Comparison of ENCODE assay signal across 8 mouse cellular contexts in genomic region chr11:117317429-117318101, GRCm38 (mm10).
DNase-seq lines count a peak whose midpoint lies in the region; ATAC-seq and TF ChIP-seq lines count a peak whose summit lies in the region.

No protein-coding gene starts in this region.

- peak overlapping the region; percentile 69 to 91 for H3K27ac ChIP-seq in heart, embryonic 14.5 days (replicated peaks in 1 of 2; ENCODE audit: control insufficient read depth in 1 of 2, insufficient read depth in 1 of 2, low read depth in 2 of 2, low read length in 2 of 2)
- H3K27ac ChIP-seq in liver, embryonic 11.5 days (ENCODE audit: low read depth, low read length): peak overlapping the region; percentile 89
- peak overlapping the region; percentile 62 for H3K27ac ChIP-seq in neural tube, embryonic 15.5 days (replicated peaks)
- H3K27ac ChIP-seq in cerebellum, adult 2 months (ENCODE audit: insufficient read depth, low read length): no peak overlapping the region

- no peak for ATAC-seq in megakaryocyte, adult 5-6 weeks (ENCODE audit: poor library complexity, severe bottlenecking)
- ATAC-seq in heart, embryonic 14.5 days (ENCODE audit: insufficient number of reproducible peaks, insufficient read depth, low FRiP score, low read depth): no peak
- ATAC-seq in liver, embryonic 11.5 days (replicated peaks; ENCODE audit: low FRiP score): no peak
- no peak for ATAC-seq in neural tube, embryonic 15.5 days (ENCODE audit: low FRiP score)

- H3K4me1 ChIP-seq in megakaryocyte, embryonic 14.5 days: peaks cover 100% of the 10 kb centered on the region
- peaks cover 53 to 78% of the 10 kb centered on the region in 2 experiments for H3K4me1 ChIP-seq in heart, embryonic 14.5 days (ENCODE audit: control insufficient read depth in 2 of 2, insufficient read depth in 2 of 2, low read length in 2 of 2)
- H3K4me1 ChIP-seq in liver, embryonic 11.5 days (replicated peaks; ENCODE audit: control insufficient read depth, insufficient read depth, low read length): peaks cover 79% of the 10 kb centered on the region
- H3K4me1 ChIP-seq in neural tube, embryonic 15.5 days: peaks cover 73% of the 10 kb centered on the region
- peaks cover 18% of the 10 kb centered on the region for H3K4me1 ChIP-seq in cerebellum, adult 2 months (ENCODE audit: control insufficient read depth, insufficient read depth, low read length)

- peak overlapping the region; percentile 66 for H3K9ac ChIP-seq in heart, embryonic 14.5 days (ENCODE audit: low read length)
- H3K9ac ChIP-seq in liver, embryonic 11.5 days (ENCODE audit: low read depth, low read length): peak overlapping the region; percentile 63
- 0 out of 2 replicates have a peak overlapping the region, but pooled peaks have one; percentile 11 for H3K9ac ChIP-seq in neural tube, embryonic 15.5 days (replicated peaks)

- TF ChIP-seq CTCF in cerebellum, adult 2 months (IDR thresholded peaks at IDR 0.05; ENCODE audit: borderline replicate concordance, insufficient read depth, low read depth, low read length): no peak

- 14% methylated on average over 20 of the region's 20 CpGs for WGBS in heart, embryonic 14.5 days
- 16% methylated on average over 20 of the region's 20 CpGs for WGBS in liver, embryonic 11.5 days
- WGBS in neural tube, embryonic 15.5 days: 8% methylated on average over 20 of the region's 20 CpGs
- WGBS in cerebellum, adult 2 months: 45% methylated on average over 20 of the region's 20 CpGs

- peak; percentile 38 for DNase-seq in adrenal gland, postnatal 10 days
- DNase-seq in adrenal gland, adult 8-10 months: no peak
- DNase-seq in liver, embryonic 11.5 days (ENCODE audit: low spot score): no peak
- no peak for DNase-seq in cerebellum, adult 2 months

- peaks cover 34% of the 10 kb centered on the region for H3K36me3 ChIP-seq in megakaryocyte, embryonic 14.5 days (replicated peaks; ENCODE audit: low read length)
- no peaks in the 10 kb centered on the region for H3K36me3 ChIP-seq in heart, embryonic 14.5 days (ENCODE audit: control insufficient read depth, insufficient read depth, low read length)
- no peaks in the 10 kb centered on the region for H3K36me3 ChIP-seq in liver, embryonic 11.5 days (ENCODE audit: control insufficient read depth, insufficient read depth, low read length)
- no peaks in the 10 kb centered on the region for H3K36me3 ChIP-seq in neural tube, embryonic 15.5 days

- no peak for TF ChIP-seq POLR2A in cerebellum, adult 2 months (IDR thresholded peaks at IDR 0.05; ENCODE audit: borderline replicate concordance, insufficient read depth, low read length)

- no peaks in the 10 kb centered on the region for H3K9me3 ChIP-seq in megakaryocyte, embryonic 14.5 days
- H3K9me3 ChIP-seq in heart, embryonic 14.5 days (ENCODE audit: control insufficient read depth, low read length): no peaks in the 10 kb centered on the region
- H3K9me3 ChIP-seq in liver, embryonic 11.5 days (ENCODE audit: control insufficient read depth, low read length): no peaks in the 10 kb centered on the region
- H3K9me3 ChIP-seq in neural tube, embryonic 15.5 days (replicated peaks): no peaks in the 10 kb centered on the region

- peak overlapping the region; percentile 64 for H3K4me2 ChIP-seq in heart, embryonic 14.5 days (ENCODE audit: low read length)
- H3K4me2 ChIP-seq in liver, embryonic 11.5 days: peak overlapping the region; percentile 62
- peak overlapping the region; percentile 31 for H3K4me2 ChIP-seq in neural tube, embryonic 15.5 days

- no peaks in the 10 kb centered on the region for H3K27me3 ChIP-seq in megakaryocyte, embryonic 14.5 days (replicated peaks)
- no peaks in the 10 kb centered on the region for H3K27me3 ChIP-seq in heart, embryonic 14.5 days (ENCODE audit: control insufficient read depth, insufficient read depth, low read length)
- H3K27me3 ChIP-seq in liver, embryonic 11.5 days (replicated peaks; ENCODE audit: control insufficient read depth, insufficient read depth, low read length): no peaks in the 10 kb centered on the region
- H3K27me3 ChIP-seq in neural tube, embryonic 15.5 days (replicated peaks): no peaks in the 10 kb centered on the region
- H3K27me3 ChIP-seq in cerebellum, adult 2 months (ENCODE audit: control insufficient read depth, insufficient read depth, low read length): no peaks in the 10 kb centered on the region

- peak overlapping the region; percentile 89 for H3K4me3 ChIP-seq in megakaryocyte, embryonic 14.5 days (replicated peaks)
- peak overlapping the region in 1 of 2 experiments; percentile 21; a peak in 2 of 4 replicates for H3K4me3 ChIP-seq in heart, embryonic 14.5 days (ENCODE audit: control insufficient read depth in 1 of 2, insufficient read depth in 1 of 2, low read depth in 1 of 2, low read length in 2 of 2)
- H3K4me3 ChIP-seq in liver, embryonic 11.5 days (ENCODE audit: low read depth, low read length): peak overlapping the region; percentile 31
- no peak overlapping the region for H3K4me3 ChIP-seq in neural tube, embryonic 15.5 days (replicated peaks)
- H3K4me3 ChIP-seq in cerebellum, adult 2 months (replicated peaks; ENCODE audit: insufficient read depth, low read depth, low read length): no peak overlapping the region

Comparison
In these comparisons a context has a peak if more than half of its experiments do, and no peak if none do; other contexts are left out.
1. H3K4me3 ChIP-seq: peak in megakaryocyte, embryonic 14.5 days (single experiment) and liver, embryonic 11.5 days (single experiment); none in neural tube, embryonic 15.5 days (single experiment) and cerebellum, adult 2 months (single experiment).
2. H3K9ac ChIP-seq: peak in every context shown above with its lines; median percentile 66 in heart, embryonic 14.5 days; 63 in liver, embryonic 11.5 days; 11 in neural tube, embryonic 15.5 days.
3. Peak in every context shown above with its lines, with median percentiles within 50 percentile points of each other: H3K4me2 ChIP-seq.